Mouse (Mus musculus): Measurements from ENCODE around the gene Olfr1241. TPM values are rescaled to one million over a fixed set of nuclear protein-coding genes. Genes with fewer than 3 reads are reported as not detected.

The Olfr1241 gene
- not detected in 2 replicates for polyA plus RNA-seq (2012; rRNA removed)

GRCm38 (mm10) chr2:89487026-89487425 is at the start of gene Olfr1241:
Gene Olfr1241, minus strand, starts transcription at chr2:89487126.
- Histone ChIP-seq H3K4me3 (replicated peaks; ENCODE audit: extremely low read depth, low read depth, low read length) (no peak within 1 kb of the TSS), H3K4me1 (ENCODE audit: control insufficient read depth, insufficient read depth, low read length) (no peaks in the 10 kb centered on the region)
- TF ChIP-seq POLR2A (IDR thresholded peaks at IDR 0.05; ENCODE audit: borderline replicate concordance, extremely low read depth, low read depth, low read length) (no peak), CTCF (IDR thresholded peaks at IDR 0.05; ENCODE audit: insufficient read depth, low read length) (no peak)
- no peak for DNase-seq

- no peaks in the 10 kb centered on the region for H3K4me1 ChIP-seq (ENCODE audit: control insufficient read depth, insufficient read depth, low read length)
- H3K4me3 ChIP-seq (replicated peaks; ENCODE audit: extremely low read depth, low read depth, low read length), result no peak within 1 kb of the TSS
- no peak for DNase-seq
- TF ChIP-seq POLR2A (IDR thresholded peaks at IDR 0.05; ENCODE audit: borderline replicate concordance, extremely low read depth, low read depth, low read length) (no peak), CTCF (IDR thresholded peaks at IDR 0.05; ENCODE audit: insufficient read depth, low read length) (no peak)
- 91% methylated on average over 1 of the region's 1 CpGs for WGBS
Measured at GRCm38 (mm10) chr2:89531387-89531786, 44.5 kb upstream of the Olfr1241 start, which contains the start of gene Olfr1243. Gene Olfr1243, minus strand, starts transcription at chr2:89531487.

DNA sequence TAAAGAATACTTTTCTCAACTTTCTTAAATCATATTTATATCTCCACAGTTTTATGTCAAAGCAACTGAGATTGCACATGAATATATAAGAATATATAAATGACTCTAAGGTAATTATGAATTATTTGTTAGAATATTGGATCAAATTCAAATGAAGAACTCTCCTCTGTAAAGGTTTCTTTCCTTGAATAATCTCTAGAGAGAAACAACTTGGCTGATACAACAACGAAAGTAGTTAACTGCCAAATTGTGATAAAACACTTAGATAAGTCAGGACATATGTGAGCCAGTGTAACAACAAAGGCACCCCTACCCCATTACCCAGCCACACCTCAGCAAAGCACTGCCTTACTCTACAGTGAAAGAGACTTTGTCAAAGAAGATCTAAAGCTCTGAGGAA is 11.3 kb upstream of the Olfr1241 start, which contains the start of gene Olfr1242:
Gene Olfr1242 (minus strand): TSS at position 101 of the 400 bp plus-strand sequence.
- TF ChIP-seq POLR2A (IDR thresholded peaks at IDR 0.05; ENCODE audit: borderline replicate concordance, extremely low read depth, low read depth, low read length) (no peak), CTCF (IDR thresholded peaks at IDR 0.05; ENCODE audit: insufficient read depth, low read length) (no peak)
- 67% methylated on average over 1 of the region's 1 CpGs for WGBS
- Histone ChIP-seq H3K4me3 (replicated peaks; ENCODE audit: extremely low read depth, low read depth, low read length) (no peak within 1 kb of the TSS), H3K4me1 (ENCODE audit: control insufficient read depth, insufficient read depth, low read length) (no peaks in the 10 kb centered on the region)
- DNase-seq, result no peak

- Histone ChIP-seq H3K4me1 (ENCODE audit: control insufficient read depth, insufficient read depth, low read length) (no peaks in the 10 kb centered on the region), H3K4me3 (replicated peaks; ENCODE audit: extremely low read depth, low read depth, low read length) (no peak within 1 kb of the TSS)
- WGBS, result 74% methylated on average over 3 of the region's 3 CpGs
- no peak for TF ChIP-seq CTCF (IDR thresholded peaks at IDR 0.05; ENCODE audit: insufficient read depth, low read length)
- no peak for DNase-seq
Measured at GRCm38 (mm10) chr2:89442900-89443299, 44.0 kb downstream of the Olfr1241 start, which contains the start of gene Olfr1240. Gene Olfr1240, minus strand, starts transcription at chr2:89443000.

Other genes starting within 250 kb of the Olfr1241 start
- not detected in 2 replicates for gene Olfr1228, start 233.1 kb downstream of the Olfr1241 start, polyA plus RNA-seq (2012; rRNA removed)
- not detected in 2 replicates for gene Olfr1229, start 199.1 kb downstream of the Olfr1241 start, polyA plus RNA-seq (2012; rRNA removed)
- not detected in 2 replicates for gene Olfr1230, start 189.9 kb downstream of the Olfr1241 start, polyA plus RNA-seq (2012; rRNA removed)
- not detected in 2 replicates for gene Olfr1231, start 180.1 kb downstream of the Olfr1241 start, polyA plus RNA-seq (2012; rRNA removed)
- not detected in 2 replicates for gene Olfr1232, start 157.5 kb downstream of the Olfr1241 start, polyA plus RNA-seq (2012; rRNA removed)
- gene Olfr1233, start 144.7 kb downstream of the Olfr1241 start, polyA plus RNA-seq (2012; rRNA removed), result not detected in 2 replicates
- not detected in 2 replicates for gene Olfr1234, start 122.3 kb downstream of the Olfr1241 start, polyA plus RNA-seq (2012; rRNA removed)
- not detected in 2 replicates for gene Olfr1238, start 77.5 kb downstream of the Olfr1241 start, polyA plus RNA-seq (2012; rRNA removed)
- gene Olfr1239, start 66.7 kb downstream of the Olfr1241 start, polyA plus RNA-seq (2012; rRNA removed), result not detected in 2 replicates
- not detected in 2 replicates for gene Olfr1240, start 44.1 kb downstream of the Olfr1241 start, polyA plus RNA-seq (2012; rRNA removed)
- gene Olfr1242, start 11.2 kb upstream of the Olfr1241 start, polyA plus RNA-seq (2012; rRNA removed), result not detected in 2 replicates
- gene Olfr1243, start 44.4 kb upstream of the Olfr1241 start, polyA plus RNA-seq (2012; rRNA removed), result not detected in 2 replicates
- not detected in 2 replicates for gene Olfr1245, start 91.3 kb upstream of the Olfr1241 start, polyA plus RNA-seq (2012; rRNA removed)
- not detected in 2 replicates for gene Olfr1246, start 106.0 kb upstream of the Olfr1241 start, polyA plus RNA-seq (2012; rRNA removed)
- not detected in 2 replicates for gene Olfr1247, start 127.0 kb upstream of the Olfr1241 start, polyA plus RNA-seq (2012; rRNA removed)
- gene Olfr1248, start 131.1 kb upstream of the Olfr1241 start, polyA plus RNA-seq (2012; rRNA removed), result not detected in 2 replicates
- gene Olfr1249, start 147.9 kb upstream of the Olfr1241 start, polyA plus RNA-seq (2012; rRNA removed), result not detected in 2 replicates
- not detected in 2 replicates for gene Olfr1250, start 174.3 kb upstream of the Olfr1241 start, polyA plus RNA-seq (2012; rRNA removed)
- not detected in 2 replicates for gene Olfr1251, start 184.8 kb upstream of the Olfr1241 start, polyA plus RNA-seq (2012; rRNA removed)
- gene Olfr1252, start 237.9 kb upstream of the Olfr1241 start, polyA plus RNA-seq (2012; rRNA removed), result not detected in 2 replicates

All from lung, adult 2 months (tissue).